Mouse (Mus musculus) c-Kit-positive CD71-positive TER-119-negative erythroid progenitor cells, embryonic 14.5 days (primary cell): ENCODE data around the gene Zgrf1.

Experiments used
- DNase-seq: peaks from one replicate; pipeline ENCODE4 v3.0.0-alpha.2; 2013; ENCODE audit warnings: low read depth

Gene Zgrf1

DNA sequence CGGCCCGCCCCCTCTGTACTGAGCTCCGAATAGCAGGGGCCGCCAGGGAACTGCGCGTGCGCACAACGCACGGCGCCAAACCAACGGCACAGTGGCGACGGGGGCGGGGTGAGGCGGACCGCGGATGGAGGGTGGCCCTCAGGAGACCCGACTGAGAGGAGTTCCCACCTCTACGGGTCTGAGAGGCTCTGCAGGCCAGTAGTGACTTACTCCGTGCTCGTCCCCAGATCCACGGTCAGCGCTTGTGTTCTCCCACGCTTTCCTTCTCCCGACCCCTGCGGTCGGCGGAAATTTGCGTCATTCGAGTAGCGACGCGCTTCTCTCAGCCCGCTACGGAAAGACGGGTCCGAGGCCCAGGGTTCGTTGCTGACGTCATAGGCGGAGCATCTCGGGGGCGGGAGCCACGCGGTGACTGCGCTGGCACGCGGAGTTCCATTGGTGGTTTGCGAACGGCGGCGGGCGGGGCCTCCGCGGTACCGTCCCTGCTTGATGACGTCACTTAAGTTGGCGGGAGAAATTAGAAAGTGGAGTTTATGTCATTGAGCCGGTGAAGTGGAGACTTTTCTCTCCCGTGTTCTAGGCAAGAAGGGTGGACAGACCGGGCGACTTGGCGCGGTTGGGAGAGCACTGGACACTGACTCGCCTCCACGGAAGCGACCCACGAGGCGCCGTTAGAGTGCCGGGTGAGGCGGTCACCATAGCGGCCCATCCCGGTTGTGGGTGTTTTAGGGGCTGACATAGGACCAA is at the start of gene Zgrf1, which contains the start of gene Larp7:
Gene Zgrf1 (plus strand): TSS at position 517 of the 747 bp plus-strand sequence.
Gene Larp7 (minus strand): TSS at position 377 of the 747 bp plus-strand sequence.
- peak; percentile 96 for DNase-seq

DNA sequence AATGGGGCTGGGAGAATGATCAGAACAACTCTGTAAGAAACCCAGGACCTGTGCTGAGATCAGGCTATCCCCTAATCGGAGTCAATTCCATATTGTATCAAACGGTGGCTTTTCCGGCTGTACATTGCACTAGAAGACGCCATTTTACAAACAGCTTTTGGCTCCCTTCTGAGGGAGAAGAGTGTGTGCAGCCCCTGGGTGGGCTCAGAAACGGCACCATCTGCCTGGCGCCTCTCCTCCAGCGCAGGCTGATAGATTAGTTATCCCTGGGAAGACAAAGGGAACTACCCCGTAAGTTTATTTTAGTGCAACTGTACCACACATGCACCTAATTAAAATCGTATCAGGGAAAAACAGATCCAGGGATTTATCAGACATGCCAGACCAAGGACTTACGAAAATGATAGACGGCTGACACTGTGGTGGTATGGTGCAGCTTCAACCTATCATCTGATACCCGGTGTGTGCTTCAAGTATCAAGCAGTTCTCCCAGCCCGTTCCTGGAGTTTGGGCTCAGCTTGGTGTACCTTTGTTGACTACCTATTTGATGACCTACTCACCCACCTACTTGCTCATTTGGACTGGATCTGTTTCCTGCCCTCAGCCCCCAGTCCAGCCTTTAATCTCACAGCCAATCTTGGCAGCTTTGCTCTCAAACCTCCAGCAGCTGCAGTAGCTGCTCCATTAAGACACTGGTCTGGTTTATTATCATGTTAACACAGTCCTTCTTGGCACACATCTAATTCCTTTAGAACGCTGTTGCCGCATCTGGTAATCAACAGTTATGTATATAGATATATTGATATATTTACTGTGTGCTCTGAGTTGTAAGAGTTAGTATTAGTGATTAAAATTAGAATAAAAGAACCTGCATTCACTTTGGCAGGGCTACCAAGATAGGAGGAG is 45.2 kb upstream of the Zgrf1 start:
- peak; percentile 11 for DNase-seq

DNA sequence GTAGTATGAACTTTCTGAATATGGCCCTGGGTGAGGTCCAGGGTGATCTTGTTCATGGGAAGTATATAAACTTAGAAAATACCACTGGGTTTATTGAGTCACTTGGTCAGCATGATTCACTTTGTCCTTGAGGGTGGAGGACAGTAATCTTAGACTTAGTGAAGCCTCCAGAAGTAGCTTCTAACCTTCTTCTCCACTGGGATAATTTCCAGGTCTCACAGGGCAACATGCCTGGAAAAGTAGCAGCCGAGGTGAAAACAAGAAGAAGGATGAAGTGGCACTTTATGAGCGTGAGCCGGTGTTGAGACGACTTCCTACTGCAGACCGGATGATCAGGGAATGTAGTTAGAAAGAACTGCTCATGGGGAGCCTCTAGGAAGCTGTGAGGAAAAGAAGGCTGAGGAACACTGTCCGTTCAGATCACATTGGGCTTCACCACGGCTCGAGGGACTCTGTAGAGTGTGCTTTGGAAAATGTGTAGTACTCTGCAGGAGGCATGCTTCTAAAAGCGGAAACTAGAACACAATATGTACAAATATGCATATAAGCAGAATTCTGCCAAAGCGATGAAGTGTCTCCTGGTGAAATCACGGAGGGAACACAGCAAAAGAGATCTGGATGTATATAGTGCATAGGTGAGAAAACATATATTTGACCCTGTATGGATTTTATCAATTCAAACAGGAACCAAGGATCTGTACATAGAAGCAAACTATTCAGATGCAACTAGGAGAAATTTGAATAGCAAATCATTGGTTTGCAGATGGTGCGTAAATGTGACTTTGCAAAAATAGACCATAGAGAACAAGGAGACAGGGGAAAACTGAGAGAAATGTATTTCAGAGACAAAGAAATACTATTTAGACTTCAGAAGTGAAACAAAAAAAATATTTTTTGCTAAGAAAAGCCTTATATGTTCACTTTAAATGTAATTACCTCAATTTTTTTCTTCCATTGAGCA is 41.2 kb upstream of the Zgrf1 start:
- DNase-seq, result no peak

DNA sequence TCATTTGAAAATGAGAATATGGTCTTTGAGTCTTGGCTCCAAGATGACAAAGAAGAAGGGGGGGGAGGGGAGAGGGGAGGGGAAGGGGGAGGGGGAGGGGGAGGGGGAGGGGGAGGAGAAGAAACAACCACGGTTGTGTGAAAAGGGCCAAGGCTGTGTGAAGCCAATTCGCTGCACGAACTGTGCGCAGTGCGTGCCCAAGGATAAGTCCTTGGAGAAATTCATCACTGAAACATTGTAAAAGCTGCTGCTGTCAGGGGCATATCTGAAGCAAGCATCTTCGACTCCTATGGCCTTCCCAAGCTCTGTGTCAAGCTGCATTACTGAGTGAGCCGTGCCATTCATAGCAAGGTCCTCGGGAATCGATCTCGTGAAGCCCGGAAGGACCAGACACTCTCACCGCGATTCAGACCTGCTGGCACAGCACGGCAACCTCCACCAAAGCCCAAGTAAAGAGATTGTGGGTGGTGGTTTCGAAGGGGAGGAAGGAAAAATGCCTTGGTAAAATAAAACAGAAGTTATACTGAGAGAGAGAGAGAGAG is 40.4 kb upstream of the Zgrf1 start:
- DNase-seq, result no peak

DNA sequence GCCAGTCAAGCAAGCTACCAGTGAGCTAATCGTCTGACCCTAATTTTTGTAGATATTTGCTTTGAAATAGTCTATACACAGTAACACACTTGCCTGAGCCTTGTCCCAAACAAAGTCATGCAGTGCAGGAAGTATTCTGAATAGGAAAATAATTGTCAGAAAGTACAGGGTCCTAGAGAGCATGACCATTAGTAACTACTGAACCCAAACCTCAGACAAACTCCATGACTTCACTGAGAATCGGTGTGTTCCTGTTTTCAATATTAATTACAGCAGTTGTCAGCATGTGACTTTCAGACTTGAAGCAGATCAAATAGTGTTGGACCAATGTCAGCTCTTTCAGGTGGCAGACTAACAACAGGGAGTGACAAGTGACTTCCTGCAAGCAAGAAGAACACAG is 39.6 kb upstream of the Zgrf1 start:
- no peak for DNase-seq

DNA sequence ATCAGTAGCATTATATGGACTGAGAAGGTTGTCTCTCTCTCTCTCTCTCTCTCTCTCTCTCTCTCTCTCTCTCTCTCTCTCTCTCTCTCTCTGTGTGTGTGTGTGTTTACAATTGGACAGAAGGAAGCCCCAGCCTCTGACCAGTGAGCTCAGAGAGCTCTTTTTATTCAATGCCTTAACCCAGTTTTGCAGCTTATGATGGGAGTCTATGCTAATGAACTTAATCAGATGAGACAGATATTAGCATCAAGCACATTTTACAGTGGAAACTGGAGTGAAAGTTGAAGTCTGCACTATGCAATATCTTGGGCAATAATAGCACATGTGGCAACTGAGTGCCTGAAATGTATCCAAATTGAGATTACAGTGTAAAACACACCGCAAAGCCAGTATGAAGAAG is 38.0 kb upstream of the Zgrf1 start:
- no peak for DNase-seq

DNA sequence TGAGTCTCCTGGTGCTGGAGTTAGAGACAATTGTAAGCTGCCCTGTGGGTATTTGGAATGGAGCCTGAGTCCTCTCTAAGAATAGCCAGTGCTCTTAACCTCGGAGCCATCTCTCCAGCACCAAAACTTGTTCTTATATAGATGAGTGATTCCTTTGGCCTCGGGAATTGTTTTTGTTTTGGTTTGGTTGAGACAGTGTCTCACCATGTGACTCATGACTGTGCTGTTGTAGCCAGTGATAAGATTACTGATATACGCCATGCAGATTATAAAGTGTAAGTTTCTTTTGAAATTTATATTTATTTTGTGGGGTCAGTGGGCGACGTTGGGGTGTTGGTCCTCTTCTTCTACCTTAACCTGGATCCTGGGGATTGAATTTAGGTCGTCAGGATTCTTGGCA is 33.0 kb upstream of the Zgrf1 start:
- no peak for DNase-seq

DNA sequence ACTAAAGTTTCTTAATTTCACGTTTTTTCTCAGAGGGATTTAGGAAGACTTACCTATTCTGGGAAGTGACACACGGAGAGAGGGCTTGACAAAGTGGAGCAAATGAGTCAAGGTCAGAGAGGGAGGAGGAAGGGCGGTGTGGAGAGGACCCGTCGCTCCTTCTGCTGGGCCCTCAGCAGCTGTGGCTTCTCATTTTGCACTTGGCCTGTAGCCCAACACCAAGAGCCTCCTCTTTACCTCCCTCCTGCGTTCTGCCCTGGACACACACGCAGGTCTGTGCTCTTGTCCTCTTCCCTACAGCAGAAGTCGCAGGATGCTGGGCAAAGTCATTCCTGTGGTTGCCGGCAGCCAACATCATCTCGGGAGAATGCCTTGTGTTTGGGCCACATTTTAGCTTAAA is 32.1 kb upstream of the Zgrf1 start:
- DNase-seq, result no peak

DNA sequence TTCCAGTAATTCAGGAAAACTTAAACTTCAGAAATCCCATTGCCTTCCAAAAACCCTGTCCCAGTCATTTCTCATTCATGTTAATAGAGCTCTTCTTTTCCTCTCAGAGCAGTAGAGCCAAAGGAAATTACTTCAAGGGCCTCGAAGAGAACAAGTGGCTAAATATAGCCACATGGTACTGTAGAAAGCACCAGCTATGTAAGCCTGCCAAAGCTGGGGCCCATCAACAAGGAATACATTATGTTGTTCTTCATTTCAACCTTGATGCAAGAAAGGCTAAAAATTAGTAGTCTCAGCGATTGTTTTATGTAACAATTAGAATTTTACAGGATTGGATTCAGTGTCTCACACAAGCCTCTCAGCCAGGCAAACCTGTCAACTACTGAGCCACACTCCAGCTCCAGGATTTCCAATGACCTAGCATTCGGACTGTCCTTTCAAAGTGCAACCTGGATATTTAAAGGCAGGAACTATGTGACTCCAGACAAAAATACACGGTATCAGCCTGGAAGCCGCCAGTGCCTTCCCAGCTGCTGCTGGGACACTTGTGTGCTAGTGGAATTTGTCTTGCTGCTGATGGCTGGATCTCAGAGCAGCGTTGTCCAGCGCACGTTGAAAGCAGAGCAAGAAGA is 28.0 kb upstream of the Zgrf1 start:
- DNase-seq, result no peak

DNA sequence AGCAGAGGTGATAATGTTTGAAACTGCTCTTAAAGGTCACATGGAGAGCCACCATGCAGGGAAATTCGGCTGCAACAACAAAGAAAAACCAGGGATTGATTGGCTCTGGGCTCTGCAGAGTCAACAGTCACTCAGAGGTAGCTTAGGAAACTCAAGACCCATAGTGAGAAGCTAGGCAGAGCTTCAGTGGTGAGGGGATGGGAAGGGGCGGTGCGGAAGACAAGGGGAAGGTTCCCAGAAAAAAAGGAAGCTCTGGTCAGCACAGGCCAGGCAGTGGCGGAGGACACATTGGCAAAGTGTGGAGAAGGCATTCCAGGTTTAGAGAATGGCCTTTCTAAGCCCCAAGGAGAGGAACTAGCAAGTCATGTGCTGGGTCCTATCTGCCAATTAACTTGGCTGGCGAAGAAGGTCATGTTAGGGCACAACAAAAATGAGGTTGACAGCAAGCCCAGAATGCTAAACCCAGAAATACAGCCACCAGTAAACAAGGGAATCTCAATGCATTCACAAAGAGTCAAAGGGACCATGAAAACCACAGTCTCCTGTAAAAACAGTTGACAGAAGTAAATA is 25.7 kb upstream of the Zgrf1 start:
- no peak for DNase-seq

DNA sequence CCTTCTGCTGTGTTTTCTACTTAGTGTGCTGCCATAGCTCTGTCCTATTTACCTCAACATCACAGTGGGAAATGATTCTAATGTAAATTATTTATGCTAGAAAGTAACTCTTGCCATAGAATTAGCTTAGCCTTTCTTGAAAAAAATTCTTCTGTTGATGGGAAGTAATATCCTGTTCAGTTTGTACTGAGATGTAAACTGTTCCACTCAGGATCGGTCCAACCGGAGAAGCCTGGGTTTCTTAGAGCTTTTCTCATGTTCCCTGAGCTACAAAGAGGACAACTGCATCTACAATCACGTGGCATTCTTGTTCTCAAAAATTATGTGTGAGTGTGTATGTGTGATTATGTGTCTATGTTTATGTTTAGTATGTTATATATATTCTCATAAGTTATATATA is 24.1 kb upstream of the Zgrf1 start:
- DNase-seq, result no peak

DNA sequence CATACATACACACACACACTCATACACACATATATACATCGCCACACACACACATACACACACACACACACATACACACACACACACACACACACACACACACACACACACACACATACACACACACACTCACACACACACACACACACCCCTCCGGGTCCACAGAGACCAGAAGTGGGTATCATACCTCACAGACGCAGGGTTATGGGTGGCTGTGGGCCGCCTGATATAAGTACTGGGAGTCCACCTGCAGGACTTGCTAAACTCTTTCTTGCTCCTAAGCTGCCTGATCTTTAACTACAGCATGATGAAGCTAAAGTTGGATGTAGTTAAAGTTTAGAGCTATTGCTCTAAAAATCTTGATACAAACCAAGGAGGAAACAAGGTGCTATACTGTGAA is 23.5 kb upstream of the Zgrf1 start:
- no peak for DNase-seq

DNA sequence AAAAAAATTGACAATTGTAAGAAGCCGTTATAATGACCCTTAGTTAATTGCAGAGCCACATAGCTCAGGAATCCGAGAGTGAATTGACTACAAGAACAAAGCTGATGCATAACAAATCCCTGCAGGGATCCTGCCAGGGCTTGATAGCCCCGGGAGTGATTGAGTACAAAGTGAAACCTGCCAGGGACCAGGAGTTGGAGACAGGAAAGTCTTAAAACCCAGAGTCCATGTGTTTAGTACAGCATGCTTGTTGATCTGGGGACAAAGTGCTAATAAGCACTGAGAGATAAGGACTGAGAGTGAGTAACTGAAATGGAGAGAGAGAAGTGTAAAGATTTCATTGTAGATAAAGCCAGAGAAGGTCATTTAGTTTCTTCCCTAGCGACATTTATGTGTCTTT is 23.0 kb upstream of the Zgrf1 start:
- DNase-seq, result no peak

DNA sequence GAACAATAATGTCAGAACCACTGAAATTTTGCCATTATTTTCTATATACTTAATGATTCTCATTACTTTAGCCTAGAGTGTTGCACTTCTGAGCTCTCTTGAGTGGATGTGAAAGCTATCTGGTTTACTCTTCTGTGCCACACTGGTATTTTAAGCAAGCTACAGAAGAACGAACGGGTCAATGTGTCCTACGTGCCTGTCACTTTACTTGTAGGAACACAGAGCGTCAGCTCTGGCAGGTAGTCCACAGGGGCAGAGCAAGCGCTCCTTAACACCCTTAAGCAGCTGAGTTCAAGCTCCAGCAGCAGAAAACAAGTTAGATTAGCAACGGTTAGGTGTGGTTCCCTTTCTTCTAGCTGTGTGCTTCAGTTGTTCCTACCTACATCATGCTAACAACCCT is 14.1 kb upstream of the Zgrf1 start:
- DNase-seq, result no peak

DNA sequence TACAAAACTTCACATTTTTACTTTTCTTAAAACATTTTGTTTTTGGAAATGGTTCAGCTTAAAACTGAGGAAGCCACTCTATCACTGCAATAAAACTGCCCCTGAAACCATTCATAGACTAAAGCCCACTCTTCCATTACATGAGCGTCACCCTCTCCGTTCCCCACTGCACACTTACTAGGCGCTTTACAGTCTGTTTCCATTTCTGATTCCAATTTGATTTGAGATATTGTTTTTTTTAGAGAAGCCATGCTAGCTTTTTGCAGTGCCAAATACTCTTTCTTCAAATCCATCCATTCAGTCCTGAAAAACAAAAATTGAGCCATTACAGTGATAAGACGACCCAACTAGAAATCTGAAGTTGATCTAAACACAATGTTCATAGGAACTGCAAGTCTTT is 9.3 kb upstream of the Zgrf1 start:
- DNase-seq, result no peak

DNA sequence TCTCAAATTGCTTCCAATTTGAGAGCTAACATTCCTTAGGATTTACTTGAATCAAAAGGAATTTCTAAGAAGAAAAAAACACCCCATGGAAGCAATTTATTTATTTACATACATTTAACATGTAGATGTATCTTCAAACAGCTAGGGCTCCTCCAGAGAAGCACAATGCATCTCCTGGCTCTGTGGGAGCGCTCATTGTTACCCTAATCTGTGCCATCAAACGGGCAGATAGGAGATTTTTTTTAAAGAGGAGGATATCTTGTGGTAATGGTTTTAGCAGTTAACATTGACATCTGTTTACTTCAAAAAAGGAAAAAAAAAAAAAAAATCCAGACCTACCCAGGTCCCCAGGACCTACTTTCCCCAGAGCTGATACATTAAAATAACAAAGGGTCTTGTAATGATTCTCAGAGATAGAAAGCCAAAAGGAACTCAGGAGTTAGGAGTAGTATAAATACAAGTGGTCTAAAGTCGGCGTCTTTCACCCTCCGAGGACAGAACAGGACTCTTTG is 8.6 kb upstream of the Zgrf1 start:
- no peak for DNase-seq

DNA sequence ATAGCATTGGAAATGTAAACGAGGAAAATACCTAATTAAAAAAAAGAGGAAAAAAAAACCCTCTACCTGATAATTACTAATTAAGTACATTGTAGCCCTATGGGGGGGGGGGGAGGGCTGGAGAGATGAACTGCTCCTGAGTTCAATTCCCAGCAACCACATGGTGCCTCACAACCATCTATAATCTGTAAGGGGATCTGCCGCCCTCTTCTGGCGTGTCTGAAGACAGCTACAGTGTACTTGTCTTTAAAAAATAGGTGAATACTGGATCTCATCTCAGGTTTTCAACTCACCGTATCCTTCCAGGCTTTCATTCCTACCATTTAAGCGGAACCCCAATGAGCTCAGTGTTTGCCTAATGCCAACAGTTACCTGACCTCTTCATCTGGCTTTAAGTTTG is 5.4 kb upstream of the Zgrf1 start:
- DNase-seq, result no peak

DNA sequence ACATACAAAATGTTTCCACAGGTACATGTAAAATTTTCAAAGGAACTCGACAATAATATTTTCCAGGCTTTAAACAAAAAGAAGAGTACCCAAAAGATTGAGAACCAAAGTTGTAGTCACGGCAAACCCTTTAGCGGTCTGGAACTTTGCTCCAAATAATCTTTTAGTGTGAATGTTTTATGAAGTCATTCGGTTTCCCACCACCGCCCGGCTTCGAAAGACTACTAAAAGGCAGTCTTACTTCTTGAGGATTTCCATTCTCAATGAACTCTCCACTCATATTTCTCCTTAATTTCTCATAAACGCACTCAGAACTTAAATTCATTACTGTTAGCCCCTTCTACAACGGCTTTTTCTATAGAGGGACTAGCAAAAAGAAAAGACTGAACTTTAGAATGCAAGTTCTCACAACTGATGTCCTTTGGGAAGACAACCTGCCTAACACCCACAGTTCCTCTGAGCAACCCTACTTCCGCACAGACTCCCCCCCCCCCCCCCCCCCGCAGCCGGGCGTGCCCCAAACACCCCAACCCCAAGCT is 786 bp upstream of the Zgrf1 start:
- DNase-seq, result no peak

DNA sequence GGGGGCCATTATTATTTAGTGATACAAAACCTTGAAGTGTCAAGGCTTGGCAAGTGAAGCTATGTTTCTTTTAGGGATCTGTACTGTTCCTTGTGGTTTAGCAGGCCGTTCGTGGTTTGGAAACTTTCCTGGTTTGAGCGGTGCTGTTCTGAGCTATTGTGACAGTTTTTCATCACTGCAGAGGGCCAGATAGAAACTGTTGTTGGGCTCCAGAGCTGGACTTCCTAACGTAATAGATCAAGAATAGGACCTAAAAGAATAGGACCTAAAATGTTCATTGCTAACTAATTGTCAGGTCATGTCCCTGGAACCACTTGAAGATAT is 393 bp downstream of the Zgrf1 start:
- no peak for DNase-seq

DNA sequence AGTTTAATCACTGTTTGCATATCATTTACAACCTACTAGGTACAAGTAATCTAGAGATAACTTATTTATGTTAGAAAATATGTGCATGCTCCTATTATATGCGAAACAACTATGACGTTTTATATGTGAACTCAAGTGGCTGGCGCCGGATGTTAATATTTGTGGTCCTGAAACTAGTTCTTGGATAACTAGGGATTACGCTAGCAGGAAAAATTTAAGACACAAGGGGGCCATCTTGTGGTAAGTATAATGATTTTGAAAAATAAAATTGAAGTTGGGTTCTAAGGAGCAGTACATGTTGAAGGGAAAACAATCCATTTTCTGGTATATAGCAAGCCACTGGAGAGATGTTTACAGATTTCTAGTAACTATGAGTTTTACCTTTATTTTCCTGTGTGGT is 1.4 kb downstream of the Zgrf1 start:
- DNase-seq, result no peak

DNA sequence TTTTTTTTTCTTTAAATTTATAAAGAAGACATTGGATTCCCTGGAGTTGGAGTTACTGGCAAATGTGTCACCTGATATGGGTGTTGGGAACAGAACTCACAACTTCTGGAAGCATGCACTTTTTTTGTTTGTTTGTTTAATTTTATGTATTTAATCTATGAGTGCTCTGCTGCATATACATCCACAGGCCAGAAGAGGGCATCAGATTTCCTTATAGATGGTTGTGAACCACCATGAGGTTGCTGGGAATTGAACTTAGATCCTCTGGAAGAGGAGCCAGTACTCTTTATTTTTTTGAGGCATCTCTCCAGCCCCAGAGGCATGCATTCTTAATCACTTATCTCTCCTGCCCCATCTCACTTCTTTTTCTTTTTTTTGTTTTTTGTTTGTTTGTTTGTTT is 4.9 kb downstream of the Zgrf1 start:
- DNase-seq, result no peak
